Mouse (Mus musculus) gastrocnemius, postnatal 25 days (tissue): ENCODE results near the gene Gm20721. TPM values are rescaled to one million over a fixed set of nuclear protein-coding genes. Genes with fewer than 3 reads are reported as not detected.
A peak's percentile ranks its signal among the peaks of the same experiment; 100 is the strongest.
"Not testable (repeated sequence)": the region's sequence is repeated elsewhere in the genome, so short reads cannot be mapped to it uniquely, and the experiment has no call there.

Source experiments
- DNase-seq: peaks from one replicate; pipeline ENCODE4 v3.0.0; 2022
- total RNA-seq, 2 experiments: library from RNA; stranded (reverse); gene quantifications; 1 replicate in 1 of 2; 2 replicates in 1 of 2; pipeline ENCODE4 v1.2.3; 2021

Gm20721 gene
- total RNA-seq, 2 experiments from 2014 or later, result 2.2 to 2.9 TPM

DNA sequence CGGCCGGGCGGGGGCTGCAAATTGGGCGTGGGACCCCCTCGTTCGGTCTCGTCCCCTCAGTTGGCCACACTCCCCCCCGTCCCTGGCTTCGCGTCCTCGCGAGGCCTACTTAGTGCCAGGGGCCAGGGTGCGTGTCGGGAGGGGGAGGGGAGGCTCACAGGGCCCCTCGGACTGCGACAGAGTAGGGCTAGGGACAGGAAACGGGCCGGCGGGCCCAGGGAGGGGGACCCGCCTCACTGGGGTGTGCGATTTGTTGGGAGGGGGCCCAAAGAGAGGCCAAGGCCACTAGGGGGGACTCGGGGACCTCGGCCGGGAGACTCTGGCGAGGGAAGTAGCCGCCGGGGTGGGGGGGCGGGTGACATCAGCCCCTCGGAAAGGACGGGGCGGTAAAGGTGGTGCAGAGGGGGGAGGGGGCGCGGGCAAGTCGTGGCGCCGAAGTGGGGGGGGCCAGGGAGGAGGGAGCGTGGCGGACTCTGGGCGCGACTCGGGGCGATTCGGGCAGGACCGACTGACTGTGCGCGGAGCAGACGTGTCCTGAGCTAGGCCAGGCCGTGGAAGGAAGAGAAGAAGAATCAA lies 15.8 kb downstream of the Gm20721 start:
- peak; percentile 83 for DNase-seq

- peak; percentile 93 for DNase-seq
Observed at GRCm38 (mm10) chr2:174329663-174330615, 16.6 kb downstream of the Gm20721 start.

DNA sequence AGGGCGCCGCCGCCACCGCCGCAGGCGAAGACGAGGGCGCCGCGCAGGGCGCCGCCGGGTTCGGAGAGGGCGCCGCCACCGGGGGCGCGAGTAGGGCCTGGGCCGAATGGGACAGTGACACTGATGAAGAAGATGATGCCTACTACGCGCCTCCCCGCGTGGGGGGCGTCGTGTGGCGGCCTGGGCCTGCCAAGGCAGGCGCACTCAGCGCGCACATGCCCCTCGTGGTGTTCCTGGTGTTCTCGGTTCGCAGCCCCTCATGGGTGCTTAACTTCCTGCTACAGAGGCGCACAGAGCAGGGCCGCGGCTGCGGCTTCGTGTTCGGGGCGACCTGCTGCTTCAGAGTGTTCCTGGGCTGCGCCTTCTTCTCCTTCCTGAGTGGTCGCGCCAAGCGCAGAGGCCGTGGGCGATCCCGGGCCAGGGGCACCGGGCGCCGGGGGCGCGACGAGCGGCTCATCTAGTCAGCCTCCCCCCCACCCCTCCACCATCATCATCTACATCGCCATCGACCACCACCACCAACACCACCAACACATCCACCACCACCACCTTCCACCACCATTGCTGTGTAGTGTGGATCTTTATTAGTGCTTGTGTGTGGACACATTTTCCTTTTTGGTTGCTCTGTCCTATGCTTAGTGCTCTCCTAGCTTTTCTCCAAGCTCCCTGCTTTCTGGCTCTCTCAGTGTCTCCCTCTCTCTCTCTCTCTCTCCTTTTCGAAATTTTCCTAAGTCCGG lies 17.4 kb downstream of the Gm20721 start:
- DNase-seq, result peak; percentile 40

- no peak for DNase-seq
Observed at GRCm38 (mm10) chr2:174328358-174328905, 18.1 kb downstream of the Gm20721 start.

DNA sequence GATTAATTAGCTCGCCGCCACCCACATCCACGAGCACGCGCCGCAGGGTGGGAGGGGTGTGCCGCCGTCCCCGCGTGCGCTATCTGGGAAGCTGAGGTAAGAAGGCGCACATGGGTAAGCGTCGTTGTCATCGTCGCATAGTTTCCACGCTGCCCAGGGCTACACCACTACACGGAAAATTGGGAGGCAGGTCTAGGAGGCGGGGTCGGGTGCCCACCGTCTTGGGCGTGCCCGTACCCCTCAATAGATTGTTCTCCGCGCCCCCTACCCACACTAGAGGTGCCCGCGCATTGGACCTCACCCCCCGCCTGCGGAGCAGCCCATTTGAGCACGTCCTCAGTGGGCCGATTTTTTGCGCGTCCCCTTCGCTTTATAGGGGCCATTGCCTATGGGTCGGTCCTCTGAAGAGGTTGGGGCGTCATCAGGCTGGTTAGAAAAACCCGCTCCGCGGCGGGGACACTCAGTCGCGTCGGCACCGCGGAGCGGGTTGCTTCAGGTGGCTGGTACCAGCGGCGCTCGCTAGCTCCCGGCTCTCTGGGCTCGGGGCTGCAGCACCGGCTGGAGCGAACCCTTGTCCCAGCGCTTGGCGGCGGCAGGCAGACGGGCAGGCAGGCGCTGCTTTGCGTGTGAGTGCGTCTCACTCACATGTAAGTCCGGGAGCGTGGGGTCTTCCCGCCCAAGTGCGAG lies 19.1 kb downstream of the Gm20721 start:
- peak; percentile 64 for DNase-seq

GRCm38 (mm10) chr2:174326481-174326880 lies 20.0 kb downstream of the Gm20721 start:
- DNase-seq, result no peak

- no peak for DNase-seq
Observed at GRCm38 (mm10) chr2:174325989-174326388, 20.5 kb downstream of the Gm20721 start.

- DNase-seq, result no peak
Observed at GRCm38 (mm10) chr2:174316661-174317060, 29.9 kb downstream of the Gm20721 start.

GRCm38 (mm10) chr2:174315445-174315844 lies 31.1 kb downstream of the Gm20721 start:
- not testable (repeated sequence) for DNase-seq

DNA sequence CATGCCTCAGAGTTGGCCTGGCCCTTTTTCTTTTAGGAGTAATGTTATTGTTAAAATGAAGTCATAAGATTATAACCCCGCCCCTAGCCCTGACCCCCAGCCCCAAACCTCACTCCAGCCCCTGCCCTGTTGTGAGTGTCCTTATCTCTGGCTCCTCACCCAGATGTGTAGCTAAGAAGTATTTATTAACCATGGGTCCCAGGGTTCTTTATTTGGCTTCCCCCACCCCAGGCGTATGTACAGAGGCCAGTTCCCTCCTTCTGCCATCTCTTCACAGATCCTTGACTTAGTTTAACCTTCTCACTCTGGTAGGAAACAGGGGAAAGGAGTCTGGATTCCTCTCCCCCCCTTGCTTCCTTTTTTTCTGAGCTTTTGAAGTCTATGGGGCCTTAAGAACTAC lies 33.9 kb downstream of the Gm20721 start:
- no peak for DNase-seq

DNA sequence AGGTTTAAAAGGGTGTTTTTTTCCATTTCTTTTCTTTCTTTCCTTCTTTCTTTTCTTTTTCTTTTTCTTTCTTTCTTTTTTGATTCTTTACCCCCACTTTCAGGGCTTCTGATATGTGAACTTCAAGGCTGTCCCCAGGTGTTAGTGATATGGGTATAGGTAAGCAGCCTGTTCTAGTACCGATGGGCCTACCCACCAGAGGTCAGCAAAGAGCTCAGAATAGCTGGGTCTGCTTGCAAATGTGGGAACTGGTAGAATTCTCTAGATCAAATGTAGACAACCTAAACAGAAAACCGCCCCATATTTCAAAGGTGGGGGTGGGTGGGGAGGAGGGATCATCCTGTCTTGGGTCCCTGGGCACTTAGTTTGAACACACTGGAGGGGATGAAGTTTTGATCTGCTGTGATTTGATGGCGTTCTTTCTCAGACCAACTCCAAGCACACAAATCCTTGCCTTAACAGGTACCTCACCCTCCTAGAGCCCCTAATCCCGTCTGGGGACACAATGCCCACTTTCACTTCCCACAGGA lies 34.3 kb downstream of the Gm20721 start:
- no peak for DNase-seq

- DNase-seq, result no peak
Observed at GRCm38 (mm10) chr2:174311613-174312012, 34.9 kb downstream of the Gm20721 start.

DNA sequence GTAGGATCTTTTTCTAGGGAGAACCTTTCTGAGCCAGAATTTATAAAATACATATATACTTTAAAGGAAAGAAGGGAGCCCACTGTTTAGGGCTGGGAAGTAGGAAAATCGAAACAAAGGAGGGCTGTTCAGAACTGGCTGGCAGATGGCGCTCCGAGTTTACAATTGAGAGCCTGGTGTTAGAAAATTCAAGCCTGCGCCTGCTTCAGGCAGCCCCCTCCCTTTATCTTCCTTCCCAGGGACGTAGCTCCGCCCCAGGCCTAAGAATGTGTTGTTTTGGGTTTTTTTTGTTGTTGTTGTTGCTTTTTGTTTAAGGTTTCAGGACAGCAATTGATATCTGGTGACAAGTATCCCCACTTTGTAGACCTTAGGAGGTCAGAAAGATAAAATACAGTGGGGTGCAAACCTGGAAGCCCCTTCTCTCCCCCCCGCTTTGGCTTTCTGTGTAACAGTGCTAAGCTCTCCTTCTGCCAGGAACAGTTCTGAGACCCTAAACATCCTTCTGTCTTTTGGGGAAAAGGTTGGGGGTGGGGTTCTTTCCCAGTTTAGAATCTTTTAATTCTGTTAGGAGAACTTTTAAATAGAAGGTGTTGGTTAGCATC lies 35.5 kb downstream of the Gm20721 start:
- DNase-seq, result no peak

- no peak for DNase-seq
Observed at GRCm38 (mm10) chr2:174307903-174308302, 38.6 kb downstream of the Gm20721 start.

DNA sequence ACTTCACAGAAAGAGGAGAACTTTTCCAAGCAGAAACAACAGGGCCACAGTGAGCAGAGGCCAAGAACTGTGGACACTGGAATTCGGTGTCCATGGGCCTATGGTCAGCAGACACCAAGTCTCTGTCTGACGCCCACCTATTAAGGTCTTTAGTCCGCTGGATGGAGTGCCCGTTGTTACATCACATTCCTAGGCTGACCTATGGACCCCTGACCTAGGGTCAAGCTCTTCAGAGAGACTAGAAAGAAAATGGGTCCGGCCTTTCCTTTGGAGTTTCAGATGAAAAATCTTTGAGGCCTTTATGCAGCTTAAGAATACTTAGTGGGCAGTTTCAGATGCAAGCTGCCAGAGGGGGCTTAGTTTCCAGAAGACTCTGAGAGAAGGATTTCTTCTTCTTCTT lies 40.9 kb downstream of the Gm20721 start:
- DNase-seq, result no peak

- no peak for DNase-seq
Observed at GRCm38 (mm10) chr2:174302526-174302925, 44.0 kb downstream of the Gm20721 start.

- DNase-seq, result no peak
Observed at GRCm38 (mm10) chr2:174300666-174301065, 45.8 kb downstream of the Gm20721 start.

- no peak for DNase-seq
Observed at GRCm38 (mm10) chr2:174300186-174300585, 46.3 kb downstream of the Gm20721 start.

- no peak for DNase-seq
Observed at GRCm38 (mm10) chr2:174299771-174300160, 46.7 kb downstream of the Gm20721 start.

DNA sequence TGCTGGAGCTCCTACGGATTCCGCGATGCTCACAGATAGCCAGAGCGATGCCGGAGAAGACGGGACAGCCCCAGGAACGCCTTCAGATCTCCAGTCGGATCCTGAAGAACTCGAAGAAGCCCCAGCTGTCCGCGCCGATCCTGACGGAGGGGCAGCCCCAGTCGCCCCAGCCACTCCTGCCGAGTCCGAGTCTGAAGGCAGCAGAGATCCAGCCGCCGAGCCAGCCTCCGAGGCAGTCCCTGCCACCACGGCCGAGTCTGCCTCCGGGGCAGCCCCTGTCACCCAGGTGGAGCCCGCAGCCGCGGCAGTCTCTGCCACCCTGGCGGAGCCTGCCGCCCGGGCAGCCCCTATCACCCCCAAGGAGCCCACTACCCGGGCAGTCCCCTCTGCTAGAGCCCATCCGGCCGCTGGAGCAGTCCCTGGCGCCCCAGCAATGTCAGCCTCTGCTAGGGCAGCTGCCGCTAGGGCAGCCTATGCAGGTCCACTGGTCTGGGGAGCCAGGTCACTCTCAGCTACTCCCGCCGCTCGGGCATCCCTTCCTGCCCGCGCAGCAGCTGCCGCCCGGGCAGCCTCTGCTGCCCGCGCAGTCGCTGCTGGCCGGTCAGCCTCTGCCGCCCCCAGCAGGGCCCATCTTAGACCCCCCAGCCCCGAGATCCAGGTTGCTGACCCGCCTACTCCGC lies 47.3 kb downstream of the Gm20721 start:
- no peak for DNase-seq

DNA sequence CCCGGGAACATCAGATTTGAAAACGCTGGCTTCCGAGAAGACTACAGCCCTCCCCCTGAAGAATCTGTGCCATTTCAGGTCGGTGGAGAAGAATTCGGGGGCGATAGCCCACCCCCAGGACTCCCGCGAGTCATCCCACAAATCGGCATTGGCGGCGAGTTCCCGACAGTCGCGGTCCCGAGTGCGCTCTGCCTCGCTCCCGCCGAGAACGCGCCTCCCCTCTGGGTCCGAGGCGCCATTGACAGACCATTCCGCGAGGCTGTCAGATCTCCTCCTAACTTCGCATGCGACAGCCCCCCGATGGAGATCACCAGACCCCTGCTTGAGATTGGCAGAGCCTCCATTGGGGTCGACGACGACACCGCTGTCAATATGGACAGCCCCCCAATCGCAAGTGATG lies 48.0 kb downstream of the Gm20721 start:
- DNase-seq, result no peak
